Mouse (Mus musculus) left cerebral cortex, adult 11 months (tissue): ENCODE results near the gene Fbxl14.
A peak's percentile ranks its signal among the peaks of the same experiment; 100 is the strongest.
"Not testable (repeated sequence)": the region's sequence is repeated elsewhere in the genome, so short reads cannot be mapped to it uniquely, and the experiment has no call there.

Experiments
- DNase-seq: peaks from one replicate; pipeline ENCODE4 v3.0.0; 2022; ENCODE audit warnings: low spot score

Gene Fbxl14

GRCm38 (mm10) chr6:119470777-119471176 is 8.7 kb upstream of the Fbxl14 start:
- DNase-seq, result no peak

- DNase-seq, result no peak
Measured at GRCm38 (mm10) chr6:119472135-119472534, 7.3 kb upstream of the Fbxl14 start.

- no peak for DNase-seq
Measured at GRCm38 (mm10) chr6:119472705-119473104, 6.8 kb upstream of the Fbxl14 start.

GRCm38 (mm10) chr6:119473446-119473845 is 6.0 kb upstream of the Fbxl14 start:
- no peak for DNase-seq

- no peak for DNase-seq
Measured at GRCm38 (mm10) chr6:119473992-119474391, 5.5 kb upstream of the Fbxl14 start.

GRCm38 (mm10) chr6:119475988-119476387 is 3.5 kb upstream of the Fbxl14 start:
- no peak for DNase-seq

- no peak for DNase-seq
Measured at GRCm38 (mm10) chr6:119477686-119478310, 1.7 kb upstream of the Fbxl14 start.

- DNase-seq, result peak; percentile 76
Measured at GRCm38 (mm10) chr6:119478560-119479342, 717 bp upstream of the Fbxl14 start.

GRCm38 (mm10) chr6:119479876-119480705 is 623 bp downstream of the Fbxl14 start:
- no peak for DNase-seq

- DNase-seq, result no peak
Measured at GRCm38 (mm10) chr6:119480706-119481331, 1.4 kb downstream of the Fbxl14 start.

GRCm38 (mm10) chr6:119481741-119482390 is 2.4 kb downstream of the Fbxl14 start:
- DNase-seq, result not testable (repeated sequence)

- DNase-seq, result no peak
Measured at GRCm38 (mm10) chr6:119482958-119483600, 3.6 kb downstream of the Fbxl14 start.

GRCm38 (mm10) chr6:119485486-119485885 is 6.0 kb downstream of the Fbxl14 start:
- no peak for DNase-seq

GRCm38 (mm10) chr6:119486381-119487084 is 7.1 kb downstream of the Fbxl14 start:
- no peak for DNase-seq

GRCm38 (mm10) chr6:119487085-119487458 is 7.6 kb downstream of the Fbxl14 start:
- DNase-seq, result no peak

- no peak for DNase-seq
Measured at GRCm38 (mm10) chr6:119487619-119488018, 8.2 kb downstream of the Fbxl14 start.

- no peak for DNase-seq
Measured at GRCm38 (mm10) chr6:119489765-119490164, 10.3 kb downstream of the Fbxl14 start.

- DNase-seq, result no peak
Measured at GRCm38 (mm10) chr6:119490549-119490948, 11.1 kb downstream of the Fbxl14 start.

GRCm38 (mm10) chr6:119491006-119491405 is 11.5 kb downstream of the Fbxl14 start:
- DNase-seq, result no peak

GRCm38 (mm10) chr6:119491997-119492629 is 12.6 kb downstream of the Fbxl14 start:
- no peak for DNase-seq
